Mouse (Mus musculus) heart, postnatal 0 days (tissue): ENCODE data around the gene Cep89.

ENCODE experiments used
- CTCF ChIP-seq: IDR thresholded peaks from 2 replicates; pipeline ENCODE4 v1.5.1; 2016; ENCODE audit warnings: antibody characterized with exemption, control low read depth, low read depth
- EP300 ChIP-seq: IDR thresholded peaks from 2 replicates; pipeline ENCODE4 v1.6.1; 2016; ENCODE audit warnings: antibody characterized with exemption, low read depth

- TF ChIP-seq CTCF (no peak), EP300 (no peak)
Observed at GRCm38 (mm10) chr7:35349022-35349421, 47.8 kb upstream of the Cep89 start.
